Mouse (Mus musculus): ENCODE results near the gene Zfp212. TPM values are rescaled to one million over a fixed set of nuclear protein-coding genes. Genes with fewer than 3 reads are reported as not detected.
A peak's percentile ranks its signal among the peaks of the same experiment; 100 is the strongest.
"Not testable (repeated sequence)": the region's sequence is repeated elsewhere in the genome, so short reads cannot be mapped to it uniquely, and the experiment has no call there.

Zfp212 gene
- polyA plus RNA-seq, 1 experiment from 2014 or later: 14.4 TPM

DNA sequence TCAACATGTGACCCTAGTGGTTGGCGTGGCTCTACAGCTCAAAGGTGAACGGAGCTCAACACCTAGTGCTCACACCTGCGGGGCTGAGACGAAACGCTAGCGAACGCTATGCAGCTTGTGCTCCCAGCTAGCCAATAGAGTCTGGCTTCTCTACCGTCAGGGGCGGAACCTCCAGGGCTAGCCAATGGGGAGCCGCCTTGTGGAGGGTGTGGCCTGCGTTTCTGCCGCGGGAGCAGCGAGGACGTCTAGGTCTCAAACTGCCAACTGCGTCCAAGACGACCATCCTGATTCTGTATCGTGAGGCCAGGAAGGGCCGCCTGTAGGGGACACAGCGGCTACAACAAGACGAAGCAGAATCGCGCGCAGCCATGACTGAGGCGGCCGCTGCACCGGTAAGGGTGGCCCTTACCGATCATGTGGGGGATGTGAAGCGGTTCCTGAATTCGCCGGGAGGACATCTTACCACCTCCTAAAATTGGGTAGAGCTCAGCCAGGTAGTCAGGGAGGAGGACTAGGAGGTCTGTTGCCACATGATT is 33.0 kb downstream of the Zfp212 start, which contains the start of gene Zfp956:
Gene Zfp956, plus strand, starts transcription at position 200 of the 536 bp plus-strand sequence.
- DNase-seq (ENCODE audit: low spot score) (peak; percentile 95), ATAC-seq (replicated peaks; ENCODE audit: low FRiP score, low read depth) (peak; percentile 98)
- TF ChIP-seq CTCF (IDR thresholded peaks at IDR 0.05; ENCODE audit: low read depth): no peak; the same call in 1 of the 2 replicates
- Histone ChIP-seq H3K27ac (peak within 1 kb of the TSS; percentile 68; the same call in 1 of the 2 replicates), H3K36me3 (ENCODE audit: insufficient read depth, low read length) (no peaks in the 10 kb centered on the region), H3K4me2 (ENCODE audit: low read length) (peak within 1 kb of the TSS; percentile 85), H3K27me3 (ENCODE audit: insufficient read depth, low read length) (no peaks in the 10 kb centered on the region), H3K4me3 (replicated peaks; ENCODE audit: low read depth, low read length) (peak within 1 kb of the TSS; percentile 65), H3K4me1 (replicated peaks; ENCODE audit: insufficient read depth, low read length) (0 out of 2 replicates have a peak, but pooled peaks cover 10% of the 10 kb centered on the region), H3K9ac (ENCODE audit: low read depth, low read length) (peak within 1 kb of the TSS; percentile 53), H3K9me3 (replicated peaks; ENCODE audit: low read length) (no peaks in the 10 kb centered on the region)
- under 1% methylated on average over 31 of the region's 31 CpGs for WGBS

DNA sequence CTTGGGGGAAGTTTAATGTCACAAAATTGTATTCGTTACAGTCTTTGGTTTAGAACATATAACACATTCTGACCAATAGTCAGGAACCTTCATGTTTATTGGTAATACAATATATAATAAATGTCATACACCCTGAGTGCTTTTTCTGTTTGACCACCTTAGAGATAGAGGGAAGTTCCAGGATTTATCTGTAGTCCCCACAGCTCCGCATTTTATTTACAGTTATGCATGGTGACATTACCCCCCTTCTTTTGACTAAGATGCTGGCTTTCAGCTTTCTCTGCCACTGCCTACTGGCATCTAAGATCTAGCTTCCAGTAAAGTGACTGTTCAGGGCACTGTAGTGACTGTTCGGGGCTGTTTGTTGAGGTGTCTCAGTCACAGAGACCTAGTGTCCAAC is 34.1 kb downstream of the Zfp212 start:
- H3K9me3 ChIP-seq (replicated peaks; ENCODE audit: low read length): no peaks in the 10 kb centered on the region
- ATAC-seq (replicated peaks; ENCODE audit: low FRiP score, low read depth) (no peak), DNase-seq (ENCODE audit: low spot score) (no peak)
- no peak overlapping the region for H3K4me3 ChIP-seq (replicated peaks; ENCODE audit: low read depth, low read length)
- peak overlapping the region; percentile 85; the same call in 1 of the 2 replicates for H3K4me2 ChIP-seq (ENCODE audit: low read length)
- H3K9ac ChIP-seq (ENCODE audit: low read depth, low read length): no peak overlapping the region
- H3K27me3 ChIP-seq (ENCODE audit: insufficient read depth, low read length): no peaks in the 10 kb centered on the region
- no peak overlapping the region for H3K27ac ChIP-seq
- H3K36me3 ChIP-seq (ENCODE audit: insufficient read depth, low read length): no peaks in the 10 kb centered on the region
- H3K4me1 ChIP-seq (replicated peaks; ENCODE audit: insufficient read depth, low read length): 0 out of 2 replicates have a peak, but pooled peaks cover 10% of the 10 kb centered on the region
- no peak for TF ChIP-seq CTCF (IDR thresholded peaks at IDR 0.05; ENCODE audit: low read depth)
- 86% methylated on average over 3 of the region's 3 CpGs for WGBS

GRCm38 (mm10) chr6:47957816-47958215 is 37.5 kb downstream of the Zfp212 start:
- Histone ChIP-seq H3K9me3 (replicated peaks; ENCODE audit: low read length) (no peaks in the 10 kb centered on the region), H3K4me1 (replicated peaks; ENCODE audit: insufficient read depth, low read length) (0 out of 2 replicates have a peak, but pooled peaks cover 8% of the 10 kb centered on the region), H3K9ac (ENCODE audit: low read depth, low read length) (no peak overlapping the region), H3K27me3 (ENCODE audit: insufficient read depth, low read length) (no peaks in the 10 kb centered on the region), H3K4me2 (ENCODE audit: low read length) (no peak overlapping the region), H3K36me3 (ENCODE audit: insufficient read depth, low read length) (peaks cover 7% of the 10 kb centered on the region; the same call in 1 of the 2 replicates), H3K4me3 (replicated peaks; ENCODE audit: low read depth, low read length) (no peak overlapping the region), H3K27ac (no peak overlapping the region)
- ATAC-seq (replicated peaks; ENCODE audit: low FRiP score, low read depth) (no peak), DNase-seq (ENCODE audit: low spot score) (no peak)
- TF ChIP-seq CTCF (IDR thresholded peaks at IDR 0.05; ENCODE audit: low read depth): no peak

- 77% methylated on average over 6 of the region's 6 CpGs for WGBS
- H3K27me3 ChIP-seq (ENCODE audit: insufficient read depth, low read length): no peaks in the 10 kb centered on the region
Observed at GRCm38 (mm10) chr6:47960685-47961421, 40.6 kb downstream of the Zfp212 start.

DNA sequence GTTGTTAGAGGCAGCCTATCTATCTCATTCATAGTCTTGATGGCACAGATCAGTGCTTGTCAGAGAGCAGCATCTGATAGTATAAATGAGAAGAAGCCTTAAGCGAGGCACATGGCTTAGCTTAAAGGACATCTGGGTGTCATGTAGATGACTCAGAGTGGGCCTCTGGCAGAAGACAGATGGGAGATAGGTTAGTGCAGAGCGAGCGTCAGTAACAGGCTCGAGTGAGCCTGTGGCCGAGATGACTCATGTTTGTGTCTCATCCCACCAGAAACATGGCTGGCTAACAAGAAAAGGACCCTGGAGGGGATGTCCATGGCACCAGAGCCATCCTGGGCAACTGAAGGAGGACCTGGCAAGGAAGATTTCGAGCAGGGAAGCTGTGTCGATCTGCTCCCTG is 42.8 kb downstream of the Zfp212 start:
- ATAC-seq (replicated peaks; ENCODE audit: low FRiP score, low read depth) (no peak), DNase-seq (ENCODE audit: low spot score) (no peak)
- no peak overlapping the region for H3K27ac ChIP-seq
- H3K9ac ChIP-seq (ENCODE audit: low read depth, low read length): no peak overlapping the region
- WGBS: 83% methylated on average over 7 of the region's 7 CpGs
- H3K9me3 ChIP-seq (replicated peaks; ENCODE audit: low read length): no peaks in the 10 kb centered on the region
- TF ChIP-seq CTCF (IDR thresholded peaks at IDR 0.05; ENCODE audit: low read depth): no peak
- no peaks in the 10 kb centered on the region for H3K27me3 ChIP-seq (ENCODE audit: insufficient read depth, low read length)
- H3K4me2 ChIP-seq (ENCODE audit: low read length): no peak overlapping the region
- no peak overlapping the region for H3K4me3 ChIP-seq (replicated peaks; ENCODE audit: low read depth, low read length)
- H3K36me3 ChIP-seq (ENCODE audit: insufficient read depth, low read length): peaks cover 21% of the 10 kb centered on the region
- H3K4me1 ChIP-seq (replicated peaks; ENCODE audit: insufficient read depth, low read length): no peaks in the 10 kb centered on the region

More at GRCm38 (mm10) chr6:47960685-47961421, 40.6 kb downstream of the Zfp212 start:
- no peak overlapping the region for H3K9ac ChIP-seq (ENCODE audit: low read depth, low read length)
- H3K4me1 ChIP-seq (replicated peaks; ENCODE audit: insufficient read depth, low read length): no peaks in the 10 kb centered on the region
- H3K4me2 ChIP-seq (ENCODE audit: low read length): no peak overlapping the region
- H3K36me3 ChIP-seq (ENCODE audit: insufficient read depth, low read length): peaks cover 21% of the 10 kb centered on the region
- H3K9me3 ChIP-seq (replicated peaks; ENCODE audit: low read length): no peaks in the 10 kb centered on the region
- DNase-seq (ENCODE audit: low spot score) (no peak), ATAC-seq (replicated peaks; ENCODE audit: low FRiP score, low read depth) (peak; percentile 67; the same call in 1 of the 2 replicates)
- no peak for TF ChIP-seq CTCF (IDR thresholded peaks at IDR 0.05; ENCODE audit: low read depth)
- H3K27ac ChIP-seq: no peak overlapping the region
- no peak overlapping the region for H3K4me3 ChIP-seq (replicated peaks; ENCODE audit: low read depth, low read length)

DNA sequence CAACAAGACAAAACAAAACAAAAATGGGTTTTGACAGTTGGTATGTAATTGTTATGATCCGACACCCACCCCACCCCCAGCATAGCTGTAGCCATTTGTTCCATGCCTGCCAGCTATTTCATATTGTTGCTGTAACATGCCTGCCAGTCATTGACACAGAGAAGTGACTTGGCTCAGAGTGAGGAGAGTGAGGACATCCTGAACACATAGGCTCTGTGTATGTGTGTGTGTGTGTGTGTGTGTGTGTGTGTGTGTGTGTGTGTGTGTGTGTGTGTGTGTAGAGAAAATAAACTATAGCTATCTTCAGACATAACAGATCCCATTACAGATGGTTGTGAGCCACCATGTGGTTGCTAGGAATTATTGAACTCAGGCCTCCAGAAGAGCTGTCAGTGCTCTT is 47.9 kb downstream of the Zfp212 start:
- not testable (repeated sequence) for DNase-seq (ENCODE audit: low spot score); H3K27me3 ChIP-seq (ENCODE audit: insufficient read depth, low read length); ATAC-seq (replicated peaks; ENCODE audit: low FRiP score, low read depth); H3K4me2 ChIP-seq (ENCODE audit: low read length); H3K4me1 ChIP-seq (replicated peaks; ENCODE audit: insufficient read depth, low read length); H3K9me3 ChIP-seq (replicated peaks; ENCODE audit: low read length); H3K9ac ChIP-seq (ENCODE audit: low read depth, low read length); H3K27ac ChIP-seq; H3K4me3 ChIP-seq (replicated peaks; ENCODE audit: low read depth, low read length)
- H3K36me3 ChIP-seq (ENCODE audit: insufficient read depth, low read length): peaks cover 13% of the 10 kb centered on the region
- WGBS: 65% methylated on average over 1 of the region's 1 CpGs
